Mouse (Mus musculus): Measurements from ENCODE around the gene Stox2.

Gene Stox2

DNA sequence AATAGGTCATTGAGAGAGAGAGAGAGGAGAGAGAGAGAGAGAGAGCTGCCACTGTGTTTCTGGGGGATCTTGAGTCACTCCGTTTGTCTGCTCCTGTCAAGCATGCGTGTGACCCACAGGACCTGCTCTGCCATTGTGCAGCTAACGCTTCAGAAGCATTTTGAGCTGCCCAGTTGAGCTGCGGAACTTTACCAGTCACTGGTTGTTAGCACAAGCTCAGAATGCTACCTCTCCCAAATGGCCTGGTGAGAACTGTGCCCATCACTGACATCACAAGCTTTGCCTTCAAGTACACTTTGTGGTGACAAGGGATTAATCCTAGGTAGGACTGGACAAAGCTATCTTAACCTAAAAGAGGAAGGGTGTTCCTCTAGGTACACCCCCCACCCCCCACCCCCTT lies 263.9 kb downstream of the Stox2 start:
- DNase-seq (ENCODE audit: low spot score), result no peak

DNA sequence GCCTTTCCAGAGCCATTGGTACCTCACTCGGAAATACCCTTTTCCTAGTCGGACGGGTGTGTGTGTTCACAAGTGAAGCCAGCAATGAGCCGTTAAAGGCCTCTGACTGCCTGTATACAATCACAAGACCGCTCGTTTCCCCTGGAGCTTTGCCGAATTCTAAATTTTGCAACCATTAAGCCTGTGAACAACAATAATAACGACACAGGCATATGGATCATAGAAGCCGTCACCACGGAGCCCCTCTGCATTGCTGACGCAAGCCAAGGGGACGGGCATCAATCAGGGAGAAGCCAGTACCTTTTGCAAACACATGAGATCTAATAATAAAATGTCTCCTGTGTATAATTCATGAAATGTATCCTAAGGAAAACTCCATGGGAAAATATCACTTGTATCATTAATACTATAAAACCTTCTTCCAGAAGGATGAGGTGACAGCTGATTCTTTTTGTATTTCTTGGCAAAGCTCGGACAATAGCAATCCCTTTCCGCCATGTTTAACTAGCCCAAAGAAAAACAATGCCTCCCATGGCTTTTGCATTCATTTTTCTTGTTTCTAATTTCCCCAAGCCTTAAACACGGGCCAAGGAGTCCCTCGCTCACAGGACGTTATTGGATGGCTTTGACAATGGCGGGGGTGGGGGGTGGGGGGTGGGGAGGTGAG lies 265.0 kb downstream of the Stox2 start:
- DNase-seq (ENCODE audit: low spot score), result no peak

DNA sequence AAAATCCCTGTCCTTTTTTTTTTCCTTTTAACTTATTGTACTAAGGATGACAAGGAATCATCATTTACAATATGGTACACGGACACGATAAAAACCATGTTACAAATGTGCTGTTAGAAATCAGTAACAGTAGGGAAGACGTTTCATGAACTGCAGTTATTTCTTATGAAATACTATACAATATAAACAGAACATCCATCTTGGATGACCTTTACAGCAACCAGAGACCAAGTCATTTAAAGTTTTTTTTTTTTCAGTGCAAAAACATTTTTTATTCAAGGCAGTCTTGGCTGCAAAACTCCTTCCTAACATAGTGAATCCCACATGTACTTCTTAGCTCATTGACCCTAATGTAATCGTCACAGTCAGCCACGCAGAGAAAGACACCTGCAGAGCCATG lies 266.0 kb downstream of the Stox2 start:
- DNase-seq (ENCODE audit: low spot score), result no peak

DNA sequence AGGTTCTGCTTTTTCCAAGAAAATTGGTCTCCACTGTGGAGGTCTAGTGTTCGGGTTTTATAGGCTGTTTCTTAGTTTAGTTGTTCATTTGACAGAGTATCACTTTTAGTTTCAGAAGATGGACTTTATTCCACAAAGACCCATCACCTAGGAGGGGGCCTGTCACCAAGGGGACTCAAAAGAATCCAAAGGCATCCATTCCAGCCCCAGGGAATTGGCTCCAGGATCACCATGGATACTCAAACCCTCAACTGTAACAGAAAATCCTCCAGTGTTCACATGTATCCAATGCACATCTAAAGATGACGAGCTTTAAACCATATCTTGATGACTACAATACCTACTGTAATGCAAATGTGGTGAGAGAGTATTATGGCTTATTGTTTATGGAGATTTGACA lies 267.4 kb downstream of the Stox2 start:
- no peak for DNase-seq (ENCODE audit: low spot score)

DNA sequence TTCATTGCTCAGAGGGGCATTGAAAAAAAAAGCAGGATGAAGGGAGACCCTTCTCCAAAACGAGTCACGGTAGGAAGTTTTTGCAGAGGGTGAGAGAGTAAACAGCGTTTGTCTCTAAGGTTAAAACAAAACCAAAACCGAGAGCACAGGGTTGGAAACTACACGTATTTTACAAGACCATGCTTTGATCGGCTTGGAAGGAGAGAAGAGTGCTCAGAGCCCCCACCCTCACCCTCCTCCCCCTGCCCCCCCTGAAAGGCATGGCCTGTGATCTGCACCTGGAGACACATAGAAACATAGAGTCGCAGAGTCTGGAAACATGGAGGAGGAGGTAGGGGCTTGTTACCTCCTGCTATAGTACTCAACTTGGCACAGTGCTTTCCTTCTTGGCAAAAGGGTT lies 272.3 kb downstream of the Stox2 start:
- no peak for DNase-seq (ENCODE audit: low spot score)

DNA sequence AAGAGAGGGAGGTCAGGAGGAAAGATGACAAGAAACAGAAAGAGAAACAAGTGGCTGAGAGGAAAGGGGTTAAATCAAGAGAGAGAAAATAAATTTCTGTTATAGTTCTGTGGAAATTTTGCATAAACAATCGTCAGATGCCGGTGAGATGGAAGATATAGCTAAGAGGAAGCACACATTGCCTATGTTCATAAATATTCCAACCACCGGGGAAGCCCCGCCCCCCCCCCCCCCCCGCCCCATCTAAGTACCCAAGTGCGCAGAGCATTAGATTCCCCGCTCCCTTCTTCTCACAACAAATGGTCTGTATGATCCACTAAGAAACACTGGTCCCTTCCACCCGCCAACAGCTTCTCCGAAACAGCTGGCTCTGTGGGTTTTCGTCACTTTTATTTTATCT lies 273.3 kb downstream of the Stox2 start:
- DNase-seq (ENCODE audit: low spot score), result no peak

DNA sequence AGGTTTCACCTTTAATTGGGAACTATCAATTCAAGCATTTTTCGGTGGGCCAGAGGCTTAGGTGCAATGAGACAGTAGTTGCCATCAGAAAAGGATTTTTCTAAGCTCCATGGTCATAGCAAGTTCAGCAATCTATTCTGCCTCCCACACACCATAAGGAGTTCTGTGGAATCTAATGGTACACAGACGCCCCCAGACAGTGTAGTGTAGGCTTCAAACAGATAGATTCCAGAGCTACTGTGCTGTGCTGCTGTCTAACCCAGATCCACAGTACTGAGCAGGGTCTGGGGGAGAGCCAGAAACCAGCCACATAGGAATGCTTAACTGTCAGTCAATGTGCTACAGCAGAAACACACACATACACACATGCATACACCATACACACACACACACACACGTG lies 285.5 kb downstream of the Stox2 start:
- DNase-seq (ENCODE audit: low spot score), result no peak

DNA sequence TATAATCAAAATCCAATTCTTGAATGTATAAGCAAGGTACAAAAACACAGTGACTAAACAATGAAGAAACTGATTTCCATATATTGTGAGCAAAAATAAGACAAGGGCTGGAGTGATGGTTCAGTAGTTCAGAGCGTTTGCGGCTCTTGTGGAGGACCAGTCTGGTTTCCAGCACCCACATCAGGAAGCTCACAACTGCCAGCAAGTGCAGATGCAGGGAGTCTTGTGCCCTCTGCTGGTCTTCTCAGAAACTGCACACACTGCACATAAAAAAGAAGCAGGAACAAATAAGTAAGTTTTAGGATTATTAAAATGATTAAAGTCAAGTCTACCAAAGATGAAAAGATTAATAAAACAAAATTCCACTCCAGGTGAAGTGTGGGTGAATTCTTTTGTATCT lies 291.6 kb downstream of the Stox2 start:
- DNase-seq (ENCODE audit: low spot score), result no peak

DNA sequence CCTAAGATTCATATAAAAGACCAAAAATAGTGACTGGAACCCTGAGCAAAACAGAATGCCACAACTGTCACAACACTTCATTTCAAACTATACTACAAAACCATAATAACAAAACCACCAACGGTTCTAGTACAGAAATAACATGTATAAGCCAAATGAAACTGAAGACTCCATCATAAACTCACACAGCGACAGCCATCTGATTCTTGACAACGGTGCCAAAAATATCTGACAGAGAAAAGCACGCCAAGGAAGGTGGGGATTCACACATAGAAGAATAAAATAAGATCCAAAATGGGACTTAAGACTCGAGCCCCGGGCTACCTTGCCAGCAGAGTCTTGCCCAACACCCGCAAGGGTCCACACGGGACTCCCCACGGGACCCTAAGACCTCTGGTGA lies 300.9 kb downstream of the Stox2 start:
- no peak for DNase-seq (ENCODE audit: low spot score)

DNA sequence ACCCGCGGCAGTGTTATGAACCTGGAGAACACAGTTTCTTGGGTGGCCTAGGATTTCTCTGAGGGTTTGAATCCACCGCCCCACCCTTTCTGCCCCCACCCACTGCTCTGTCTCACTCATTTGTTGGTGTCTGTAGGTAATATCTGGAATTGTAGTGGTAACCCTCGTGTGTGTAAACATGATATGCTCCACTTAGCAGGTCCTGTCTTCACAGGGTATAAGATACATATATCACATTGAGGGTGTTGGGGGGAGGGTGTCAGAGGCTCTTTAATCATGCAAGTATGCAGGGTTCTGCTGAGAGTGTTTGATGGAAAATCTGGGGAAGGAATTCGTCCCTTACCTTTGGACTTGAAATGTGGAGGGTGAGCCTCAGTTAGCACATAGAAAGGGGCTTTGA lies 310.1 kb downstream of the Stox2 start:
- no peak for DNase-seq (ENCODE audit: low spot score)

DNA sequence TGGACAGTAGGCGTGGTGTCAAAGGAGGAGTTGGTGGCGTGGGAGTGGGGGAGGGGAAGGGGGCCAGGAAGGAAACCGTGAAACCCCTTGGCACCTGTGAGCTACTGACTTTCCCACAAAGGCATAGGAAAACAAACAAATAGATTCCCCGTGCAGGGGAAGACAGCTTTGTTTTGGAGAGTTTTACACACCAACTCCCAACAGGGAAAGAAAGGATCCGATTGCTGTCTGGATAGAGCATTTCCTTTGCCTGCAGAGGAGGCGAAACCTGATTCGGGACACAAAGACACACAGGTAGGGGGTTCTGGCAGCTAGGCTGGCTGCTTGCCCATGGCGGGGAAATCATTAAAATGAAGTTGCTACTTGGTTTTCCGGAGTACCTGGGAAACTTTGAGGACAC lies 310.6 kb downstream of the Stox2 start:
- no peak for DNase-seq (ENCODE audit: low spot score)

DNA sequence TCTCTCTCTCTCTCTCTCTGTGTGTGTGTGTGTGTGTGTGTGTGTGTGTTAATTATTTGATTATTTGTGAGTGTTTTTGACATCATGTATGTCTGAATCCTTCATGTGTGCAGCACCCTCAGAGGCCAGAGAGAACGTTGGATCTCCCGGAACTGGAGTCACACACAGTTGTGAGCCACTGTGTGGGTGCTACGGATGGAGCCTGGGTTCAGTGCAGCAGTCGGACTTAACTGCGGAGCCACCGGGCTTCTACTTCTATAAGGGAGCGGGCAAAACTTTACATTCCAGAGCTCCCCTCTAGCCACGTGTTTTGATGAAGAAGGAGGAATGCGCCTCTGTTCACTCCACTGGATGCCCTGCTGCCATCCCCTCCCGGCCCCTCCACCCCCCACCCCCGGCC lies 311.4 kb downstream of the Stox2 start:
- no peak for DNase-seq (ENCODE audit: low spot score)

DNA sequence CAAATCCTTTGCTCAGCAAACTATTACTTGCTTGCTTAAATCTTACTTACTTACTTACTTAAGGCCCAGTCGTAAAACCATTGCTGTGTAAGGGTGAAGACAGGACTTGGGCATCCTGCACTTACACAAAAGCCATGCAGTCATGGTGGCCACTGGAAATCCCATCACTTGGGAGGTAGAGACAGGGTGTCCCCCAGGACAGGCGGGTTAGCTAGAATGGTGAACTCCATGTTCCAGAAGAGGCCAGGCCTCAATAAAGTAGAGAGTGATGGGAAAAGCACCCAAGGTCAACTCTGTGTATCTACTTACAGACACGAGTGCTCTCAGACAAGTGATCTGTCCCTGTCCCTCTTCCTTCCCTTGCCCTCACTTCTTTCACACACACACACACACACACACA lies 312.8 kb downstream of the Stox2 start:
- no peak for DNase-seq (ENCODE audit: low spot score)

All from ovary, postnatal 10 days (tissue).